Mouse (Mus musculus): ENCODE data around the gene Cfdp1. TPM values are rescaled to one million over a fixed set of nuclear protein-coding genes. Genes with fewer than 3 reads are reported as not detected.
A peak's percentile ranks its signal among the peaks of the same experiment; 100 is the strongest.

Gene Cfdp1
- polyA plus RNA-seq, 1 experiment from 2014 or later: 48.9 TPM

DNA sequence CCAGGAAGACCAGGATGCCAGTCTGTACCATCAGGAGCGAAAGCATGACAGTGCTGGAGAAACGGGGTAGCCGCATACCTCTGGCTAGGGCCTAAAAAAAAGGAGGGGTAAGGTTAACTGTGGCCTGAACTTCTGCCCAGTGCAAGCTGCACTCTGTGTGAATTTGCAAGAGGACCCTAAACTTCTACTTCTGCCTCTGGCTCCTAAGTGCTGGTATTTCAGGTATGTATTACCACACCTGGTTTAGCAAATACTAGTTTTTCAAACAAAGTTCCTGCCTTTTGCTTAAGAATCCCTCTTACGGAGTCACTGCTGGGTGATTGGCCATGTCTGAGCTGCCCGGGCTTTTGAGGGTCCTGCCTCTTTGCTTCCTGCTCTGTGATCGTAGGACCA is 36.8 kb upstream of the Cfdp1 start:
- H3K27me3 ChIP-seq (ENCODE audit: insufficient read depth, low read length): peaks cover 35% of the 10 kb centered on the region
- TF ChIP-seq CTCF (IDR thresholded peaks at IDR 0.05; ENCODE audit: low read depth): no peak
- H3K4me1 ChIP-seq (ENCODE audit: insufficient read depth): no peaks in the 10 kb centered on the region
- no peaks in the 10 kb centered on the region for H3K36me3 ChIP-seq (replicated peaks; ENCODE audit: insufficient read depth, low read length)
- no peak overlapping the region for H3K4me3 ChIP-seq (ENCODE audit: low read depth, low read length)
- DNase-seq: no peak
- WGBS (ENCODE audit: insufficient replicate concordance): 52% methylated on average over 6 of the region's 6 CpGs
- H3K9ac ChIP-seq (replicated peaks): no peak overlapping the region
- H3K9me3 ChIP-seq (ENCODE audit: low read length): no peaks in the 10 kb centered on the region
- no peak overlapping the region for H3K4me2 ChIP-seq (ENCODE audit: low read depth, low read length)
- no peak for ATAC-seq
- no peak overlapping the region for H3K27ac ChIP-seq (ENCODE audit: low read depth)

DNA sequence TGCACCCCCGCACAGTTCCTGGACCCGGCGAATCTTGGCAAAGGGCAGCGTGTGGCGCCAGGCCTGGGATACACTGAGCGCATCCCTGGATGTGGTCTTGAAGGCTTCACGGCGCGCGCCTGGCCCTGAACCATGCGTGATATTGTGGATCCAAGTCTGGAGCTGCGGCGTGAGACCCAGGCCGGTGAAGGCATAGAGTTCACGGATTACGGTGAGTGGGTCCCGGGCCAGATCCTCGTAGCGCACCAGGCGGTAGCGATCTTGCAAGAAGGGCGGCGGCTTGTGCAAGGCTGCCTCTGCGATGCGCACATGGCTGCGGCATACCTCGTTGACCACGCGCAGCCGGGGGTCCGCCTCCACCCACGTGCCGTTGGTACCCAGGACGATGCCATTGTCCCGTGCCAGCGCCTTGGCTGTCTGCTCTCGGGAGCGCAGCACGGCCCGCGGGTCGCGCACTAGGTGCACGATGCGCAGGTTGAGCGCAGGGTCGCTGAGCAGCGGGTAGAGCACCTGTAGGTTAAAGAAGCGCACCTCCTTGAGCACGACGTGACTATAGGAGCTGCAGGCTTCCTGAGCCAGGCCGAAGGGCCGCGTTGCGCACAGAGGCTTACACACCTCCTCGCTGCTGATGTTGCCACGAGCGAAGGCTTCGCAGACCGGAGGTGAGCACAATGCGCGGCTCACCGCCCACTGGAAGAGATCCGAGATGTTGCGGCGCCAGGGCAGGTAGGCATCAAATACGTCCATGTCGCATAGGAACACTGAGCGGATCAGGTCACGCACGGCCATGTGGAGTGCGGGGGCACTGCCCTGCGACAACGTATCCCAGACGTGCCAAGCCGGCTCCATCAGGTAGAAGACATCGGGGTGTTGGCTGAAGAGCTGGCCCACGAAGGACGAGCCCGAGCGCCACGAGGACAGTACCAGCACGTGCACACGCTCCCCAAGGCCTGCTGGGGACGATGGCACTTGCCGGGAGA is 36.1 kb upstream of the Cfdp1 start:
- 15% methylated on average over 86 of the region's 86 CpGs for WGBS (ENCODE audit: insufficient replicate concordance)
- Histone ChIP-seq H3K9me3 (ENCODE audit: low read length) (no peaks in the 10 kb centered on the region), H3K36me3 (replicated peaks; ENCODE audit: insufficient read depth, low read length) (no peaks in the 10 kb centered on the region), H3K27ac (ENCODE audit: low read depth) (no peak overlapping the region), H3K4me2 (ENCODE audit: low read depth, low read length) (no peak overlapping the region), H3K27me3 (ENCODE audit: insufficient read depth, low read length) (peaks cover 35% of the 10 kb centered on the region), H3K4me3 (ENCODE audit: low read depth, low read length) (no peak overlapping the region), H3K4me1 (ENCODE audit: insufficient read depth) (no peaks in the 10 kb centered on the region), H3K9ac (replicated peaks) (no peak overlapping the region)
- ATAC-seq (no peak), DNase-seq (no peak)
- no peak for TF ChIP-seq EP300 (IDR thresholded peaks at IDR 0.05; ENCODE audit: low read depth)

GRCm38 (mm10) chr8:111888091-111888650 is 34.1 kb upstream of the Cfdp1 start:
- ATAC-seq: no peak
- Histone ChIP-seq H3K4me2 (ENCODE audit: low read depth, low read length) (no peak overlapping the region), H3K27ac (ENCODE audit: low read depth) (no peak overlapping the region), H3K27me3 (ENCODE audit: insufficient read depth, low read length) (peaks cover 35% of the 10 kb centered on the region), H3K9me3 (ENCODE audit: low read length) (no peaks in the 10 kb centered on the region), H3K4me3 (ENCODE audit: low read depth, low read length) (no peak overlapping the region), H3K36me3 (replicated peaks; ENCODE audit: insufficient read depth, low read length) (no peaks in the 10 kb centered on the region), H3K9ac (replicated peaks) (no peak overlapping the region), H3K4me1 (ENCODE audit: insufficient read depth) (no peaks in the 10 kb centered on the region)
- 49% methylated on average over 7 of the region's 7 CpGs for WGBS (ENCODE audit: insufficient replicate concordance)
- no peak for DNase-seq
- TF ChIP-seq CTCF (IDR thresholded peaks at IDR 0.05; ENCODE audit: low read depth) (no peak), EP300 (IDR thresholded peaks at IDR 0.05; ENCODE audit: low read depth) (no peak)

- no peaks in the 10 kb centered on the region for H3K36me3 ChIP-seq (replicated peaks; ENCODE audit: insufficient read depth, low read length)
- TF ChIP-seq EP300 (IDR thresholded peaks at IDR 0.05; ENCODE audit: low read depth) (0 out of 2 replicates have a peak, but pooled peaks have one; percentile 10), CTCF (IDR thresholded peaks at IDR 0.05; ENCODE audit: low read depth) (no peak)
Measured at GRCm38 (mm10) chr8:111887479-111887878, 33.4 kb upstream of the Cfdp1 start.

GRCm38 (mm10) chr8:111883615-111884014 is 29.5 kb upstream of the Cfdp1 start:
- no peak for ATAC-seq
- TF ChIP-seq EP300 (IDR thresholded peaks at IDR 0.05; ENCODE audit: low read depth) (no peak), CTCF (IDR thresholded peaks at IDR 0.05; ENCODE audit: low read depth) (no peak)
- no peak overlapping the region for H3K9ac ChIP-seq (replicated peaks)

More at GRCm38 (mm10) chr8:111887479-111887878, 33.4 kb upstream of the Cfdp1 start:
- Histone ChIP-seq H3K4me1 (ENCODE audit: insufficient read depth) (no peaks in the 10 kb centered on the region), H3K27me3 (ENCODE audit: insufficient read depth, low read length) (peaks cover 35% of the 10 kb centered on the region), H3K27ac (ENCODE audit: low read depth) (no peak overlapping the region), H3K4me3 (ENCODE audit: low read depth, low read length) (no peak overlapping the region), H3K9me3 (ENCODE audit: low read length) (no peaks in the 10 kb centered on the region), H3K4me2 (ENCODE audit: low read depth, low read length) (no peak overlapping the region), H3K9ac (replicated peaks) (no peak overlapping the region)
- ATAC-seq: peak; percentile 50
- DNase-seq: no peak
- WGBS (ENCODE audit: insufficient replicate concordance): 32% methylated on average over 1 of the region's 1 CpGs

GRCm38 (mm10) chr8:111881591-111881990 is 27.5 kb upstream of the Cfdp1 start:
- Histone ChIP-seq H3K27me3 (ENCODE audit: insufficient read depth, low read length) (no peaks in the 10 kb centered on the region), H3K4me3 (ENCODE audit: low read depth, low read length) (no peak overlapping the region), H3K36me3 (replicated peaks; ENCODE audit: insufficient read depth, low read length) (no peaks in the 10 kb centered on the region), H3K4me1 (ENCODE audit: insufficient read depth) (no peaks in the 10 kb centered on the region), H3K9me3 (ENCODE audit: low read length) (no peaks in the 10 kb centered on the region), H3K4me2 (ENCODE audit: low read depth, low read length) (no peak overlapping the region), H3K9ac (replicated peaks) (no peak overlapping the region), H3K27ac (ENCODE audit: low read depth) (no peak overlapping the region)
- DNase-seq (peak; percentile 69), ATAC-seq (no peak)
- TF ChIP-seq CTCF (IDR thresholded peaks at IDR 0.05; ENCODE audit: low read depth) (peak; percentile 88), EP300 (IDR thresholded peaks at IDR 0.05; ENCODE audit: low read depth) (no peak)
- WGBS (ENCODE audit: insufficient replicate concordance): 2% methylated on average over 2 of the region's 2 CpGs

More at GRCm38 (mm10) chr8:111883615-111884014, 29.5 kb upstream of the Cfdp1 start:
- H3K27me3 ChIP-seq (ENCODE audit: insufficient read depth, low read length): 0 out of 2 replicates have a peak, but pooled peaks cover 4% of the 10 kb centered on the region
- H3K36me3 ChIP-seq (replicated peaks; ENCODE audit: insufficient read depth, low read length): no peaks in the 10 kb centered on the region
- no peaks in the 10 kb centered on the region for H3K4me1 ChIP-seq (ENCODE audit: insufficient read depth)
- no peak for DNase-seq
- H3K4me3 ChIP-seq (ENCODE audit: low read depth, low read length): no peak overlapping the region
- H3K9me3 ChIP-seq (ENCODE audit: low read length): no peaks in the 10 kb centered on the region
- H3K27ac ChIP-seq (ENCODE audit: low read depth): no peak overlapping the region
- no peak overlapping the region for H3K4me2 ChIP-seq (ENCODE audit: low read depth, low read length)
- 73% methylated on average over 4 of the region's 4 CpGs for WGBS (ENCODE audit: insufficient replicate concordance)

Data from liver, postnatal 0 days (tissue).